Mouse (Mus musculus) gastrocnemius, adult 8-10 months (tissue): Measurements from ENCODE around the gene Cpeb2. TPM values are rescaled to one million over a fixed set of nuclear protein-coding genes. Genes with fewer than 3 reads are reported as not detected.

Experiments used
- DNase-seq, 2 experiments: peaks; one replicate each; pipeline ENCODE4 v3.0.0; 2022; ENCODE audit warnings: low spot score in 2 of 2
- total RNA-seq, 4 experiments: library from RNA; stranded (reverse); gene quantifications; 2 replicates each; pipeline ENCODE4 v1.2.4; 2022

Gene Cpeb2
- total RNA-seq, 4 experiments from 2014 or later, result 19.5 to 44.6 (median 31.0) TPM

DNA sequence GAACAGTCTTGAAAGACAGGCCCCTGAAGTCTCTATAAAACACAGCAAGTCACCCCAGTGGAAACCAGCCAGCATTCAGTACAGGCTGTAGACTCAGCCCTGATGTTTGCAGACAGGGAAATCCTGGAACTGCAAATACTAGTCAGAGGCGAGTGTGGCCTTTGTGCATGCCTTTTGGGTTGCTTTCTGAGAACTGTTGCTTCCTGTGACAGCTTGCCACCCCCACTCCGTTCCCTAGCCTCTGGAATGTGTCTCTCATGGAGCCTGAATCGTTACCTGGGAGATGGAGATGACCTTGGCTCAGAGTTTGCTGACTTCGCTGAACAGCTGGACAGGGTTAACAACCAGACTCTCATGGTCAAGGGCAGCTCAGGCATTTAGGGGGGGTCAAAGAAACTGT, 77.0 kb downstream of the Cpeb2 start:
- no peak for DNase-seq

- no peak for DNase-seq
Measured at GRCm38 (mm10) chr5:43324311-43324862, 91.4 kb downstream of the Cpeb2 start.

DNA sequence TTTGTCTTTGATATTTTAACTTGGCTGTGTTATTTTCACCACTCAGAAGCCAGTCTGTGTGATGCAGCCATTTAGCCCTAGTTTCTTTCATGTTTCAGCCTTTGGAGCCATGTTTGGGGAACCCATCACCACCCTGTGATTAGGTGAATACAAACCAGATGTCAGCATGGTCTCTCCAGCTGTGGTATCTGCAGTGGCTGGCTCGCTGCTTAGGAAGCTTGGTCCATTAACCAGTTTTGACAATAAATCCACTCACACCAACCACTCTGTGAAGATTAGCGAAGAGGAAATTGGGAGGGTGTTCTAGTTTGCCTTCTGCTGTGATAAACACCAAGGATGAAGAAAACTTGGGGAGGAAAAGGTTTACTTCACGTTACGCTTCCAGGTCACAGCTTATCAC, 92.6 kb downstream of the Cpeb2 start:
- no peak for DNase-seq

- DNase-seq, result no peak
Measured at GRCm38 (mm10) chr5:43328579-43328978, 95.6 kb downstream of the Cpeb2 start.

GRCm38 (mm10) chr5:43330260-43330659, 97.3 kb downstream of the Cpeb2 start:
- DNase-seq, result no peak

- no peak for DNase-seq
Measured at GRCm38 (mm10) chr5:43334469-43334868, 101.5 kb downstream of the Cpeb2 start.

- DNase-seq, result no peak
Measured at GRCm38 (mm10) chr5:43337212-43337611, 104.2 kb downstream of the Cpeb2 start.

GRCm38 (mm10) chr5:43338771-43339475, 106.0 kb downstream of the Cpeb2 start:
- DNase-seq, result no peak
